ENCODE assay signal across 14 mouse cellular contexts in the genomic region with DNA sequence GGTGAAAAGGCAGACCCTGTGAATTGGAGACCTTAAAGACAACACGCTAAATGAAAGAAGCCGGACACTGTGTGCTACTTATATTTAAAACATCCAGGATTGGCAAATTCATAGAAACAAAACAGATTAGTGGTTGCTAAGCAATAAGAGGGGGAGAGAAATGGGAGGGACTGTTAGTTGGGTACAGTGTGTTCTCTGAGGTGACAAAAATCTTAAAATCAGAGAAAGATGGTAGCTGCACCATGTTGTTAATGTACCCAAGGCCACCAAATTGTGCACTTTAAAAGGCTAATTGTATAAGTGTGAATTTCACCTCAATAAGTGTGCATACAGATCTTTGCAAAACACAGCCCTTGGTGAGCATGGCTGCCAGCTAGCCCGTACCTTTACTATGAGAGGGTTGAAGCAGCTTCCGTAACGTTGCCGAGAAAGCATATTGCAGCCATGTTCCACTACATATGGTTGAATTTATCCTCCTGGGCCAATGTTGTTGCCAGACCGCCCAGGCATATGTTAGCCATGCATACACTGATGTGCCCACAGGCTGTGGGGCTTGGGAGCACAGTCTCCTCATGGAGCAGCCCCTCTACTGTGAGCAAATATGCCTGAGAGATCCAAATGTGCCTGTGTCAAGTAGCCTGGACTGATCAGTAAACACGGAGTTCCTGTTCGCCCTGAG.
"Had no signal": no experiment of that assay in that cellular context is flagged by ENCODE, and none has a peak within 500 bp of the region (broad histone marks: within the 10 kb centered on the region; RNA-seq: fewer than 3 reads in every experiment).

No protein-coding gene starts in this region.

- H3K27me3 ChIP-seq: kidney, embryonic 15.5 days; limb, embryonic 15.5 days; midbrain, embryonic 15.5 days; neural tube, embryonic 13.5 days had no signal

- ATAC-seq: intestine, embryonic 16.5 days; liver, embryonic 12.5 days; midbrain, embryonic 15.5 days had no signal

- H3K4me1 ChIP-seq: liver, embryonic 12.5 days; midbrain, embryonic 10.5 days; midbrain, embryonic 15.5 days; neural tube, embryonic 13.5 days had no signal

- H3K4me2 ChIP-seq: kidney, embryonic 15.5 days; limb, embryonic 15.5 days; liver, embryonic 12.5 days; midbrain, embryonic 15.5 days; neural tube, embryonic 13.5 days had no signal

- H3K9me3 ChIP-seq: kidney, embryonic 15.5 days; limb, embryonic 15.5 days; liver, embryonic 12.5 days; midbrain, embryonic 10.5 days; midbrain, embryonic 15.5 days; neural tube, embryonic 13.5 days had no signal

- H3K27ac ChIP-seq: kidney, embryonic 15.5 days; limb, embryonic 15.5 days; liver, embryonic 12.5 days; midbrain, embryonic 10.5 days; midbrain, embryonic 15.5 days; neural tube, embryonic 13.5 days; stomach, postnatal 0 days had no signal

- H3K9ac ChIP-seq: kidney, embryonic 15.5 days; limb, embryonic 15.5 days; liver, embryonic 12.5 days; midbrain, embryonic 15.5 days; neural tube, embryonic 13.5 days had no signal

- H3K4me3 ChIP-seq: kidney, embryonic 15.5 days; limb, embryonic 15.5 days; liver, embryonic 12.5 days; midbrain, embryonic 10.5 days; midbrain, embryonic 15.5 days; neural tube, embryonic 13.5 days had no signal

- H3K36me3 ChIP-seq: kidney, embryonic 15.5 days; limb, embryonic 15.5 days; liver, embryonic 12.5 days; midbrain, embryonic 10.5 days; midbrain, embryonic 15.5 days; neural tube, embryonic 13.5 days had no signal

- DNase-seq: kidney, adult 2 months; kidney, postnatal 14 days; layer of hippocampus, postnatal 36 days; lung, postnatal 4 days; right cerebral cortex, adult 18-20 months; thymus, postnatal 4 days had no signal
